Mouse (Mus musculus): ENCODE results near the gene Cbl.

The Cbl gene

GRCm38 (mm10) chr9:44233802-44234478 lies at the start of gene Cbl:
Gene Cbl (minus strand): TSS chr9:44234049.
- peak; percentile 99 for DNase-seq

GRCm38 (mm10) chr9:44283183-44283582 lies 49.3 kb upstream of the Cbl start:
- no peak for DNase-seq

DNA sequence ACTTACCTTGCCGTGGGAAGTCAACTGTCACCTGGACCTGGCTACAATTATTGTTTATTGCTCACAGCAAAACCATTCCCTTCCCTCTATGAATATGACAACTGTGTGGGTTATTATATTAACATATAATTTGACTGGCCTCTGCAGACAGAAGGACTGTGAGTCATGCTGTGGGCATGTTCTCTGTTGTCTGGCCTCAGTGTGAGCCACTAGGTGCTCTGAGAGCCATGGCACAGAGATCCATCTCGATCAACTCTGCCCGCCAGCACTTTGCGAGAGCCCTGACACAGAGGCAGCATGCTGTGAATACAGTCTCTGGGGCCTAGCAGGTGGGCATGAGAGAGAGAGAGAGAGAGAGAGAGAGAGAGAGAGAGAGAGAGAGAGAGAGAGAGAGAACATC lies 36.1 kb upstream of the Cbl start:
- no peak for DNase-seq

- DNase-seq = peak; percentile 65
These were observed 35.2 kb upstream of the Cbl start for GRCm38 (mm10) chr9:44269077-44269476.

DNA sequence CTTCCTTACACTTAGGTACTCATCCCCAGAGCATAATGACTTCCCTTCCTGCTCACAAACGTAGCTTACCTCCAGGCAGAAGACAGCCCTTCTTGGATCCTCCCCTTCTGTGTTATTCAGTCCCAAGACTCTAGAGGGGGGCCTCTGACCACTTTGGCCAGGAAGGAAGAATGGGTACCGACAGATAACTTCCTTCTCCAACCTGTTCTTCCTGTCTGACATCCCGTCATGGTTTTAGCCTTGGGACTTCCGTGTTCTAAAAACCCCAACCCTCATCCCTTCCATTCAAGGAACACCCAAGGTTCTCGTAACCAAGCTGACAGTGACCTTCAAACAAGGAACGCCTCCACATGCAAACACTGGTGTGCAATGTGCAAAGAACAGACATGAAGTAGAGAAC lies 34.6 kb upstream of the Cbl start, which contains the start of gene Nlrx1:
TSS of gene Nlrx1 (minus strand) at position 168 of the 400 bp plus-strand sequence.
- DNase-seq = no peak

GRCm38 (mm10) chr9:44268027-44268360 lies 34.1 kb upstream of the Cbl start:
- peak; percentile 87 for DNase-seq

DNA sequence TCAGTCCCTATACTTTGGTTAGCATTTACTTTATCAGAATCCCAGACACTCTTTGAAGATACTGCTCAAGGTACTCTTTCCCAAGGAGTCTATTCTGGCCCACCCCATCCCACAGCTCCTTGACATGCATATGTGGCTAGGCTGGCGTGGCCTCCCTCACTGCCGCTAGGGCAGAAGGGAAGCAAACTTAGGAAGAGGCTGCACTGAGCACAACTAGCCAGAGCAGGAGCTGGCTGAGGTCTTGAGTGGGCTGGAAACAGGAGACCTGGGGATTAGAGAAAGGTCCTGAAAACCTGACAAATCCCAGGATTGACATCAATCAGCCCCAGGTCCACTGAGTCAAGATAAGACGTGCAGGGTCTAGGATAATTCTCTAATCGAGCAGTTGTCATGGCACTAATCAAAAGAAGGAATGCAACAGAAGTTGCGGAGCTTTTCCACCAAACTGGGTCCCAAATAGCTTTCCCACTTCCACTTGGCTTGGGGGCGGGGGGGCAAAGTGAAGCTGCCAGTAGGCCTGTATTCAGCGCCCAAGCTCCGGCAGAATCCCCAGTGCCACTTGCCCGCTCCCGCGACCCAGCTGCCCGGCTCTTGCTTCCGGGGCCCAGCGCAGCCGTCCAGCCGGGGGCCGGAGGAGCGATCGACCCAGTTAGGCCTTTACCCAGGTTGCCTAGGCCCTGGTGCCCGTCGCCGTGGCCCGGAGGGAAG lies 33.6 kb upstream of the Cbl start:
- DNase-seq = no peak

GRCm38 (mm10) chr9:44266478-44267226 lies 32.8 kb upstream of the Cbl start:
- DNase-seq = no peak

DNA sequence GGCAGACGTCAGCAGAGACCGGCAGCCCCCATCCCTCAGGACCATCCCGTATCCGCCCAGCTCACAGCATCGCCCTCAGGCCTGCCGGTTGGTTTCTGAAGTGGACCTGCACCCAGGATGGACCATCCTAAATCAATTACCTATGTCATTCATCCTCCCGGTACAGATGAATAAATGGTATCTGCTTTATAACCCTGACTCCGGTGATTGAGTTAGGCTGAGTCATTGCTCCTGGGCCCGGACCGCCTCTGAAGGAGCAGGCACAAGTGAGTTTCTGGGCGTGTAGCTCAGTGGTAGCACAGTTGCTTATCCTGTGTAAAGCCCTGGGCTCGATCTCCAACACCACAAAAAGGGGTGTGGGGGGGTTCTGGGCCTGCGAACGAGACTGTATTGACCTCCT lies 27.5 kb upstream of the Cbl start:
- DNase-seq = no peak

- no peak for DNase-seq
These were observed 25.2 kb upstream of the Cbl start for GRCm38 (mm10) chr9:44259014-44259413.

- DNase-seq = no peak
These were observed 22.4 kb upstream of the Cbl start for GRCm38 (mm10) chr9:44256213-44256612.

DNA sequence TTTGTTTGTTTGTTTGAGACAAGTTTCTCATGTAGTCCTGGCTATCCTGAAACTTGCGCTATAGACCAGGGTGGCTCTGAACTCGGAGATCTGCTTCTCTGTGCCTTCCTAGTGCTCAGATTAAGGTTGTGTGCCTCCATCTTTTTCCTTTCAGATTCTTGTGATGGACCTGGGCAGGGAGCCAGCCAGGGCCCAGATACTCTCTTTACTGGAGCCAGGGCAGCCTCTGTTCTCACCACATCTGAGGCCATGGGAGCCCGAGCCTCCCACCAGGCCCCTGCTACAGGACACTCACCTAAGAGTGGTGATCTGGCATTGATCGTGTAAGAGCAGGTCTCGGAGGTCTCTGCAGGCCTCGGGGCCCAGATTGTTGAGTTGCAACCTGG lies 21.3 kb upstream of the Cbl start:
- no peak for DNase-seq

- DNase-seq = no peak
These were observed 20.8 kb upstream of the Cbl start for GRCm38 (mm10) chr9:44254508-44255135.

- no peak for DNase-seq
These were observed 19.6 kb upstream of the Cbl start for GRCm38 (mm10) chr9:44253441-44253840.

DNA sequence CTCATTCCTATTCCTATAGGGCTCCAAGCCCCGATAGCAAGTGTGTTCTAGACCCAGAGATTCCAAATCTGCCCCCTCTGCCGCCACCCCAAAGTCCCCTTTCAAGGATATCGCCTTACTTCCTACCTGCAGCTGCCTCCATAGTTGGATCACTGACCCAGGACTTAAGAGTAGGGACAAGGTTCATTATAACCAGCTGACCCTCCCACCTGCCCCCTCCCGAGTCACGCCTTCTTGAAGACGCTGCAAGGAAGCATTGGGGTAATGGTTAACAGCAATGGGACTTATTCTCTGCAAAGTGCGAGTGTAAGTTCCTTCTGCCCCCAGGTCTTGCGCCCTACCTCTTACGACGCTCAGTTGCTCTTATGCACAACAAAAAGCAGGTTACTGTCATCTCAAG lies 17.5 kb upstream of the Cbl start, which contains the start of gene Pdzd3:
TSS of gene Pdzd3 (minus strand) at position 158 of the 400 bp plus-strand sequence.
- no peak for DNase-seq

GRCm38 (mm10) chr9:44250445-44250844 lies 16.6 kb upstream of the Cbl start:
- no peak for DNase-seq

- DNase-seq = peak; percentile 46
These were observed 15.6 kb upstream of the Cbl start for GRCm38 (mm10) chr9:44249181-44250146.

GRCm38 (mm10) chr9:44247907-44248306 lies 14.1 kb upstream of the Cbl start:
- DNase-seq = no peak

DNA sequence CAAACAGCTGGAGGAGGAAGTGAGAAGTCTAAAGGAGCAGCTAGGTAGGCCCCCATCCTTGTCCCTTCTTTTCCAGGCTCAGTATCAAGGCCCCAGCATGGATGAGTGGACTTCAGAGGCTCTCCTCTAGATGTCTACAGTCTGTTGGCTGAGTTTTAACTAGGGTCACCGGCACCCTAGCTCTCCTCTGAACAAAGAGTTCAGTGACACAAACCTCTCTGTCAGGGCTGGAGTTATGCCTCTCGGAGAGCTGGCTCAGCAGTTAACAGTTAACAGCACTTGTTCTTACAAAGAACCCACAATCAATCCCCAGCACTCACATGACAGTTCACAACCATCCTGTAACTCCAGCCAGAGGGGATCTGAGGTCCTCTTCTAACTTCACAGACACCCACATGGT lies 9.8 kb upstream of the Cbl start:
- no peak for DNase-seq

DNA sequence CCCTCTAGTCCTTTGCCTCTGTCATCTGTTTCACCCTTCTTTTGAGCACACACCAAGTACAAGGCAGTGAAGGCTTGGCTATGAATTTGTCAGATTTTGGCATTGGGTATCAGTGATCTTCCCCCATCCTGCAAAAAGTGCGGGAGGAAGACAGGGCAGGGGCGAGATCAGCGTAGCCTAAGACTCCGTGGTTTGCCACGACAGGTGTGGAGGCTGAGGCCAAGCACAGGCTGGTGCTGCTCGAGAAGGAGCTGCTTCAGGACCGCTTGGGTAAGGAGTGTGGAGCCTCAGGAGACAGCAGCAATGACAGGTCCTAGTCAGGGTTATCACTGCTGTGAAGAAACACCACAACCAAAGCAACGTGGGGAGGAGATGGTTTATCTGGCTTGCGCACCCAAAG lies 7.6 kb upstream of the Cbl start:
- no peak for DNase-seq

DNA sequence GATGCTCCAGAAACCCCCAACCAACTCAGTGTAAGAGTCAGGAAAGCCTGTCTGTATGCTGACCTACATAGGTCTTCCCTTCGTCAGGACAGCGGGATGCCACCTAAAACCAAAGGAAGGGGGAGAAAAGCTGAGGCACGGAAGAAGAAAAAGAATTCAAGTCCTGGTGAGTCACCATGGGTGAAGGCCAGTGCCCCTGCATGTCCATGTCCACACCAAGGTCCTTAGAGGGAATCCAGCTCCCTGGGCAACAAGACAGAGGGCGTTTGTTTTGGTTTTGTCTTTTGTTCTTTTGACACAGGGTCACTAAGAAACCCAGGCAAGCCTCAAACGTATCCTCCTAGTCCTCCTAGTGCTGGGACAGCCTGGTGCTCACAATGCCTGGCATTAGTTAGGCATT lies 7.1 kb upstream of the Cbl start:
- DNase-seq = no peak

GRCm38 (mm10) chr9:44240399-44240798 lies 6.5 kb upstream of the Cbl start, which contains the start of gene Ccdc153:
Gene Ccdc153 (plus strand): TSS chr9:44240676.
- DNase-seq = no peak
